Mouse (Mus musculus) bone marrow macrophage, adult 2 months (primary cell): ENCODE data around the gene Hivep3.

Experiments used
- CTCF ChIP-seq: IDR thresholded peaks from 2 replicates; pipeline ENCODE4 v1.5.1; 2012; ENCODE audit warnings: low read depth, mild to moderate bottlenecking, low read length, moderate library complexity
- POLR2A ChIP-seq: IDR thresholded peaks from 2 replicates; pipeline ENCODE4 v1.6.1; 2012; ENCODE audit warnings: mild to moderate bottlenecking, low read depth, low read length, borderline replicate concordance

GRCm38 (mm10) chr4:120000881-120001280, 267.3 kb downstream of the Hivep3 start:
- TF ChIP-seq POLR2A, result no peak
- no peak for TF ChIP-seq CTCF
